Mouse (Mus musculus): ENCODE measurements around the gene Gm26920.
"Not testable (repeated sequence)": the region's sequence is repeated elsewhere in the genome, so short reads cannot be mapped to it uniquely, and the experiment has no call there.

Gene Gm26920

GRCm38 (mm10) chr7:30090092-30090969 lies at the start of gene Gm26920, which contains the start of gene Zfp566:
TSS of gene Gm26920 (minus strand) at chr7:30090410.
TSS of gene Zfp566 (minus strand) at chr7:30090527.
- peak; percentile 96 for DNase-seq (ENCODE audit: extremely low spot score, low read depth, low spot score)

- DNase-seq (ENCODE audit: extremely low spot score, low read depth, low spot score): no peak
Measured at GRCm38 (mm10) chr7:30136826-30137225, 46.6 kb upstream of the Gm26920 start.

GRCm38 (mm10) chr7:30132396-30132795 lies 42.2 kb upstream of the Gm26920 start:
- no peak for DNase-seq (ENCODE audit: extremely low spot score, low read depth, low spot score)

GRCm38 (mm10) chr7:30129900-30130299 lies 39.7 kb upstream of the Gm26920 start:
- no peak for DNase-seq (ENCODE audit: extremely low spot score, low read depth, low spot score)

GRCm38 (mm10) chr7:30122188-30122530 lies 31.9 kb upstream of the Gm26920 start:
- DNase-seq (ENCODE audit: extremely low spot score, low read depth, low spot score): no peak

GRCm38 (mm10) chr7:30121308-30122187 lies 31.3 kb upstream of the Gm26920 start, which contains the start of gene Zfp382:
TSS of gene Zfp382 (plus strand) at chr7:30121942.
- no peak for DNase-seq (ENCODE audit: extremely low spot score, low read depth, low spot score)

GRCm38 (mm10) chr7:30117935-30118334 lies 27.7 kb upstream of the Gm26920 start:
- DNase-seq (ENCODE audit: extremely low spot score, low read depth, low spot score): not testable (repeated sequence)

- DNase-seq (ENCODE audit: extremely low spot score, low read depth, low spot score): no peak
Measured at GRCm38 (mm10) chr7:30116076-30116475, 25.9 kb upstream of the Gm26920 start.

GRCm38 (mm10) chr7:30099297-30099696 lies 9.1 kb upstream of the Gm26920 start:
- DNase-seq (ENCODE audit: extremely low spot score, low read depth, low spot score): no peak

GRCm38 (mm10) chr7:30095551-30096125 lies 5.4 kb upstream of the Gm26920 start:
- no peak for DNase-seq (ENCODE audit: extremely low spot score, low read depth, low spot score)

GRCm38 (mm10) chr7:30094646-30095429 lies 4.6 kb upstream of the Gm26920 start, which contains the start of gene Zfp260:
TSS of gene Zfp260 (plus strand) at chr7:30094777.
- DNase-seq (ENCODE audit: extremely low spot score, low read depth, low spot score): peak; percentile 97

GRCm38 (mm10) chr7:30093918-30094415 lies 3.8 kb upstream of the Gm26920 start:
- no peak for DNase-seq (ENCODE audit: extremely low spot score, low read depth, low spot score)

- no peak for DNase-seq (ENCODE audit: extremely low spot score, low read depth, low spot score)
Measured at GRCm38 (mm10) chr7:30092666-30093065, 2.5 kb upstream of the Gm26920 start.

GRCm38 (mm10) chr7:30090970-30091585 lies 868 bp upstream of the Gm26920 start:
- no peak for DNase-seq (ENCODE audit: extremely low spot score, low read depth, low spot score)

GRCm38 (mm10) chr7:30089405-30089804 lies 805 bp downstream of the Gm26920 start:
- DNase-seq (ENCODE audit: extremely low spot score, low read depth, low spot score): no peak

GRCm38 (mm10) chr7:30086524-30086923 lies 3.7 kb downstream of the Gm26920 start:
- no peak for DNase-seq (ENCODE audit: extremely low spot score, low read depth, low spot score)

GRCm38 (mm10) chr7:30072146-30073028 lies 17.8 kb downstream of the Gm26920 start, which contains the start of gene Zfp82:
TSS of gene Zfp82 (minus strand) at chr7:30072900.
- DNase-seq (ENCODE audit: extremely low spot score, low read depth, low spot score): no peak

- no peak for DNase-seq (ENCODE audit: extremely low spot score, low read depth, low spot score)
Measured at GRCm38 (mm10) chr7:30064622-30065021, 25.6 kb downstream of the Gm26920 start.

GRCm38 (mm10) chr7:30062478-30062877 lies 27.7 kb downstream of the Gm26920 start:
- DNase-seq (ENCODE audit: extremely low spot score, low read depth, low spot score): no peak
